Mouse (Mus musculus) megakaryocyte, adult 5-6 weeks (primary cell): ENCODE data around the gene Spata4. TPM values are rescaled to one million over a fixed set of nuclear protein-coding genes. Genes with fewer than 3 reads are reported as not detected.

Experiments
- total RNA-seq, 2 experiments: library from RNA; stranded (forward) in 1 of 2; stranded (reverse) in 1 of 2; fragments of 153-499, 151-499 nt in 1 of 2; fragments of 221-1000, 200-1000 nt in 1 of 2; gene quantifications; 2 replicates each; pipeline versions ENCODE4 v1.2.3 to v1.2.4; 2015 to 2017

The Spata4 gene
- total RNA-seq, 2 experiments from 2014 or later = 0.22 TPM; not detected in 1

Other genes starting within 250 kb of the Spata4 start
- gene Asb5, start 71.2 kb upstream of the Spata4 start, total RNA-seq (2015) = 0.16 TPM in 1 of 2 replicates, not detected in the other
- not detected in 2 replicates for gene Asb5, start 71.2 kb upstream of the Spata4 start, total RNA-seq (2017)
- gene Spcs3, start 70.8 kb upstream of the Spata4 start, total RNA-seq (2015) = 117 and 126 TPM in 2 replicates
- 86.8 and 99.4 TPM in 2 replicates for gene Spcs3, start 70.8 kb upstream of the Spata4 start, total RNA-seq (2017)